Mouse (Mus musculus): ENCODE measurements around the gene Pnpla5. TPM values are rescaled to one million over a fixed set of nuclear protein-coding genes. Genes with fewer than 3 reads are reported as not detected.

Pnpla5 gene
- polyA plus RNA-seq, 1 experiment from 2014 or later, result not detected

GRCm38 (mm10) chr15:84139592-84140005 is 16.6 kb upstream of the Pnpla5 start:
- no peak overlapping the region for H3K9ac ChIP-seq (replicated peaks)

GRCm38 (mm10) chr15:84136473-84137415 is 13.8 kb upstream of the Pnpla5 start:
- Histone ChIP-seq H3K4me3 (replicated peaks) (no peak overlapping the region), H3K4me1 (replicated peaks) (no peaks in the 10 kb centered on the region), H3K27me3 (no peaks in the 10 kb centered on the region), H3K36me3 (no peaks in the 10 kb centered on the region), H3K27ac (no peak overlapping the region), H3K9ac (replicated peaks) (no peak overlapping the region), H3K9me3 (peaks cover 4% of the 10 kb centered on the region; the same call in 1 of the 2 replicates), H3K4me2 (no peak overlapping the region)
- WGBS, result 62% methylated on average over 12 of the region's 12 CpGs
- ATAC-seq (ENCODE audit: insufficient number of reproducible peaks, insufficient read depth, low FRiP score, low TSS enrichment, low read depth), result no peak

More at GRCm38 (mm10) chr15:84139592-84140005, 16.6 kb upstream of the Pnpla5 start:
- H3K9me3 ChIP-seq, result peaks cover 4% of the 10 kb centered on the region; the same call in 1 of the 2 replicates
- 67% methylated on average over 5 of the region's 5 CpGs for WGBS
- no peaks in the 10 kb centered on the region for H3K4me1 ChIP-seq (replicated peaks)
- no peak overlapping the region for H3K4me3 ChIP-seq (replicated peaks)
- ATAC-seq (ENCODE audit: insufficient number of reproducible peaks, insufficient read depth, low FRiP score, low TSS enrichment, low read depth), result no peak
- no peaks in the 10 kb centered on the region; the same call in 1 of the 2 replicates for H3K27me3 ChIP-seq
- H3K27ac ChIP-seq, result no peak overlapping the region
- no peak overlapping the region for H3K4me2 ChIP-seq
- H3K36me3 ChIP-seq, result no peaks in the 10 kb centered on the region

GRCm38 (mm10) chr15:84135472-84135871 is 12.5 kb upstream of the Pnpla5 start:
- H3K36me3 ChIP-seq, result no peaks in the 10 kb centered on the region
- H3K27ac ChIP-seq, result no peak overlapping the region
- peaks cover 4% of the 10 kb centered on the region; the same call in 1 of the 2 replicates for H3K9me3 ChIP-seq
- H3K27me3 ChIP-seq, result no peaks in the 10 kb centered on the region
- no peak overlapping the region for H3K9ac ChIP-seq (replicated peaks)
- no peaks in the 10 kb centered on the region for H3K4me1 ChIP-seq (replicated peaks)
- no peak overlapping the region for H3K4me3 ChIP-seq (replicated peaks)
- WGBS, result 78% methylated on average over 5 of the region's 5 CpGs
- ATAC-seq (ENCODE audit: insufficient number of reproducible peaks, insufficient read depth, low FRiP score, low TSS enrichment, low read depth), result no peak
- no peak overlapping the region for H3K4me2 ChIP-seq

GRCm38 (mm10) chr15:84133440-84133839 is 10.5 kb upstream of the Pnpla5 start:
- H3K27me3 ChIP-seq, result no peaks in the 10 kb centered on the region
- no peak overlapping the region for H3K9ac ChIP-seq (replicated peaks)
- H3K36me3 ChIP-seq, result no peaks in the 10 kb centered on the region
- WGBS, result 60% methylated on average over 4 of the region's 4 CpGs
- no peak overlapping the region for H3K4me3 ChIP-seq (replicated peaks)
- H3K9me3 ChIP-seq, result peaks cover 4% of the 10 kb centered on the region; the same call in 1 of the 2 replicates
- no peak for ATAC-seq (ENCODE audit: insufficient number of reproducible peaks, insufficient read depth, low FRiP score, low TSS enrichment, low read depth)
- no peaks in the 10 kb centered on the region for H3K4me1 ChIP-seq (replicated peaks)
- H3K27ac ChIP-seq, result no peak overlapping the region
- no peak overlapping the region for H3K4me2 ChIP-seq

- Histone ChIP-seq H3K4me1 (replicated peaks) (no peaks in the 10 kb centered on the region), H3K9ac (replicated peaks) (no peak overlapping the region), H3K27me3 (peaks cover 2% of the 10 kb centered on the region; the same call in 1 of the 2 replicates), H3K4me3 (replicated peaks) (no peak overlapping the region), H3K4me2 (no peak overlapping the region), H3K9me3 (peaks cover 4% of the 10 kb centered on the region; the same call in 1 of the 2 replicates), H3K27ac (no peak overlapping the region), H3K36me3 (no peaks in the 10 kb centered on the region)
- 91% methylated on average over 7 of the region's 7 CpGs for WGBS
- ATAC-seq (ENCODE audit: insufficient number of reproducible peaks, insufficient read depth, low FRiP score, low TSS enrichment, low read depth), result no peak
Measured at GRCm38 (mm10) chr15:84131971-84132370, 9.0 kb upstream of the Pnpla5 start.

GRCm38 (mm10) chr15:84131096-84131786 is 8.3 kb upstream of the Pnpla5 start:
- no peaks in the 10 kb centered on the region for H3K4me1 ChIP-seq (replicated peaks)
- no peak overlapping the region for H3K4me3 ChIP-seq (replicated peaks)
- no peak overlapping the region for H3K4me2 ChIP-seq
- no peak overlapping the region for H3K9ac ChIP-seq (replicated peaks)
- H3K9me3 ChIP-seq, result peaks cover 4% of the 10 kb centered on the region; the same call in 1 of the 2 replicates
- H3K27ac ChIP-seq, result no peak overlapping the region
- no peak for ATAC-seq (ENCODE audit: insufficient number of reproducible peaks, insufficient read depth, low FRiP score, low TSS enrichment, low read depth)
- 57% methylated on average over 16 of the region's 16 CpGs for WGBS
- H3K36me3 ChIP-seq, result no peaks in the 10 kb centered on the region
- peaks cover 5% of the 10 kb centered on the region; the same call in 1 of the 2 replicates for H3K27me3 ChIP-seq

- peaks cover 5% of the 10 kb centered on the region; the same call in 1 of the 2 replicates for H3K27me3 ChIP-seq
- no peak overlapping the region for H3K27ac ChIP-seq
- no peaks in the 10 kb centered on the region for H3K9me3 ChIP-seq
- no peak for ATAC-seq (ENCODE audit: insufficient number of reproducible peaks, insufficient read depth, low FRiP score, low TSS enrichment, low read depth)
- WGBS, result 32% methylated on average over 5 of the region's 5 CpGs
- no peaks in the 10 kb centered on the region for H3K4me1 ChIP-seq (replicated peaks)
- H3K4me2 ChIP-seq, result no peak overlapping the region
- H3K36me3 ChIP-seq, result no peaks in the 10 kb centered on the region
- H3K9ac ChIP-seq (replicated peaks), result no peak overlapping the region
- no peak overlapping the region for H3K4me3 ChIP-seq (replicated peaks)
Measured at GRCm38 (mm10) chr15:84126871-84127270, 3.9 kb upstream of the Pnpla5 start.

- ATAC-seq (ENCODE audit: insufficient number of reproducible peaks, insufficient read depth, low FRiP score, low TSS enrichment, low read depth), result no peak
- Histone ChIP-seq H3K9me3 (no peaks in the 10 kb centered on the region), H3K36me3 (no peaks in the 10 kb centered on the region), H3K27ac (no peak overlapping the region), H3K4me1 (replicated peaks) (no peaks in the 10 kb centered on the region), H3K4me2 (no peak overlapping the region), H3K9ac (replicated peaks) (no peak overlapping the region), H3K4me3 (replicated peaks) (no peak overlapping the region), H3K27me3 (peaks cover 5% of the 10 kb centered on the region; the same call in 1 of the 2 replicates)
- WGBS, result 73% methylated on average over 4 of the region's 4 CpGs
Measured at GRCm38 (mm10) chr15:84126447-84126846, 3.5 kb upstream of the Pnpla5 start.

GRCm38 (mm10) chr15:84124086-84124485 is 1.1 kb upstream of the Pnpla5 start:
- no peak for ATAC-seq (ENCODE audit: insufficient number of reproducible peaks, insufficient read depth, low FRiP score, low TSS enrichment, low read depth)
- H3K27me3 ChIP-seq, result peaks cover 5% of the 10 kb centered on the region; the same call in 1 of the 2 replicates
- no peak overlapping the region for H3K27ac ChIP-seq
- no peaks in the 10 kb centered on the region for H3K4me1 ChIP-seq (replicated peaks)
- 65% methylated on average over 7 of the region's 7 CpGs for WGBS
- no peaks in the 10 kb centered on the region for H3K9me3 ChIP-seq
- no peak overlapping the region for H3K4me2 ChIP-seq
- H3K9ac ChIP-seq (replicated peaks), result no peak overlapping the region
- H3K4me3 ChIP-seq (replicated peaks), result no peak overlapping the region
- no peaks in the 10 kb centered on the region for H3K36me3 ChIP-seq

- Histone ChIP-seq H3K27ac (no peak overlapping the region), H3K36me3 (no peaks in the 10 kb centered on the region), H3K9ac (replicated peaks) (no peak overlapping the region), H3K9me3 (peaks cover 11% of the 10 kb centered on the region; the same call in 1 of the 2 replicates), H3K4me1 (replicated peaks) (no peaks in the 10 kb centered on the region), H3K27me3 (no peaks in the 10 kb centered on the region), H3K4me2 (no peak overlapping the region), H3K4me3 (replicated peaks) (no peak overlapping the region)
- 77% methylated on average over 7 of the region's 7 CpGs for WGBS
- no peak for ATAC-seq (ENCODE audit: insufficient number of reproducible peaks, insufficient read depth, low FRiP score, low TSS enrichment, low read depth)
Measured at GRCm38 (mm10) chr15:84121036-84121435, 1.9 kb downstream of the Pnpla5 start.

- 33% methylated on average over 6 of the region's 6 CpGs for WGBS
- H3K4me2 ChIP-seq, result no peak overlapping the region
Measured at GRCm38 (mm10) chr15:84120612-84121011, 2.4 kb downstream of the Pnpla5 start.

More at GRCm38 (mm10) chr15:84120612-84121011, 2.4 kb downstream of the Pnpla5 start:
- H3K4me3 ChIP-seq (replicated peaks), result no peak overlapping the region
- H3K27ac ChIP-seq, result no peak overlapping the region
- no peak for ATAC-seq (ENCODE audit: insufficient number of reproducible peaks, insufficient read depth, low FRiP score, low TSS enrichment, low read depth)
- peaks cover 11% of the 10 kb centered on the region; the same call in 1 of the 2 replicates for H3K9me3 ChIP-seq
- H3K27me3 ChIP-seq, result no peaks in the 10 kb centered on the region
- no peaks in the 10 kb centered on the region for H3K36me3 ChIP-seq
- H3K4me1 ChIP-seq (replicated peaks), result no peaks in the 10 kb centered on the region
- no peak overlapping the region for H3K9ac ChIP-seq (replicated peaks)

Measured in limb, embryonic 12.5 days (tissue).